Mouse (Mus musculus) E14TG2a.4 (cell line): ENCODE measurements around the gene Fank1.

Experiments used
- CTCF ChIP-seq: conservative IDR thresholded peaks from 2 replicates; pipeline ENCODE4 v1.5.1; 2014; ENCODE audit warnings: low read length
- NANOG ChIP-seq: IDR thresholded peaks from 2 replicates; pipeline ENCODE4 v1.6.1; 2014; ENCODE audit warnings: borderline replicate concordance, low read length, mixed read lengths
- POU5F1 ChIP-seq: IDR thresholded peaks from 2 replicates; pipeline ENCODE4 v1.6.1; 2014; ENCODE audit warnings: low read length, borderline replicate concordance

DNA sequence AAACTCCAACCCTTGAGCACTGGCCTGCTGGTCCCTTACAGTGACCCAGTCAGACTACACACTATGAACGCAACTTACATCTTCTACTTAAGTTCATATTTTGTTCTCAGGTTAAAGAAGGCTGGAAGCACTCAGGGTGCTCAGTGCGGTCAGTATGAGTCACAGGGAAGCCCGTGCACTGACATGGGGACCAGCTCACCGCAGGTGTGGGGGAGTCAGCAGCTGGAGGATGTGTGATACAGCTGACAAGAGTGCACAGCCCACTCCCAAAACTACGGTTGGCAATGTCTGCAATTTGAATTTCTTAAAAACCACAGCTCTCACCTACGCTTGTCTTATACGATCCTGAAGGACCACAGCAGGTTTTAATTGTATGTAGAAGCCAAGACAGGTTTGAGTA, 36.1 kb upstream of the Fank1 start:
- TF ChIP-seq CTCF (no peak), POU5F1 (no peak), NANOG (no peak)
